Mouse (Mus musculus) brain, embryonic 14.5 days (tissue): ENCODE data around the gene Herc4.

ENCODE experiments used
- CTCF ChIP-seq: fragments of 200-500 bp; IDR thresholded peaks from 2 replicates; pipeline ENCODE4 v1.5.1; 2012; ENCODE audit warnings: inconsistent platforms, mild to moderate bottlenecking, moderate library complexity, borderline replicate concordance; ENCODE audit not compliant: insufficient read depth, insufficient read length; ENCODE audit errors: extremely low read depth
- POLR2A ChIP-seq: fragments of 200-500 bp; IDR thresholded peaks from 2 replicates; pipeline ENCODE4 v1.6.1; 2012; ENCODE audit warnings: mild to moderate bottlenecking, inconsistent platforms, borderline replicate concordance; ENCODE audit not compliant: poor library complexity, insufficient read depth, insufficient read length, severe bottlenecking; ENCODE audit errors: extremely low read depth

- TF ChIP-seq POLR2A (no peak), CTCF (no peak)
Measured at GRCm38 (mm10) chr10:63279851-63280250, 36.2 kb downstream of the Herc4 start.
